Mouse (Mus musculus) right cerebral cortex, postnatal 36 days (tissue): Measurements from ENCODE around the gene Vmn1r185.
"Not testable (repeated sequence)": the region's sequence is repeated elsewhere in the genome, so short reads cannot be mapped to it uniquely, and the experiment has no call there.

ENCODE experiments used
- DNase-seq, 2 experiments: peaks; one replicate each; pipeline ENCODE4 v3.0.0; 2022; ENCODE audit warnings: low spot score in 2 of 2, mixed read lengths in 1 of 2

Vmn1r185 gene

DNA sequence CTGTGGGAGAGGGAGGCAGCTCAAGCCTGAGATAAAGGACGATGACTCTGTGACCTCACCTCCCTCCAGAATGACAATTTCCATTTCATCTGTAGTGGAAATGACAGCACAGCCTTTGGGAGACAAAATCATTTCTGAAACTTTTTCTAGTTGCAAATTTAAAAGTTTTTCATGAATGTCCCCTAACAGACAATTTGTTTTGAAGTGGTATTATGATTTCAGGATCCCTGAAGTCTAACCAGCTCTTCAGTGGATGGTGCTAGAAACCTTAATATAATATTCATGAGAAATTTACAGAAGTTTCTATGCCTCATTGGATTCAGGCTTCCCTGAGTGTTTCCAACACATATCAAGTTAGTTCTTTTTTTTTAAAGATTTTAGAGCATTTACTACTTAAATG is at the start of gene Vmn1r185:
Vmn1r185 (minus strand) TSS at position 101 of the 400 bp plus-strand sequence.
- DNase-seq: not testable (repeated sequence)

DNA sequence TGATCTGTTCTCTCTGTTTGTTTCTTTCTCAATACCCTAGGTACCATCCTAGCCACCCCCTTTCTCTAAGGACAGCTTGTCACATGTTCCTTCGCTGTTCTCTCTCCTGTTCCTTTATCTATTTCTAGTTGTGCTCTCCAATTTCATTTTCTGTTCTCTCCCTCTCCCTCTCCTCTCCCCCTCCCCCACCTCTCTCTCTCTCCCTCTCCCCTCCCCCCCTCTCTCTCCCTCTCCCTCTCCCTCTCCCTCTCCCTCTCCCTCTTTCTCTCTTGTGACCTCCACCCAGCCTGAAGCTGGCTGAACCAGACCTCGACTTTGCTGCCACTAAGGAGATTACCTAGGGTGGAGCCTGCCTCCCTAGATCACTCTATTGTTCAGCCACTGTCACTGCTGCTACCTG is 49.2 kb upstream of the Vmn1r185 start:
- not testable (repeated sequence) for DNase-seq

DNA sequence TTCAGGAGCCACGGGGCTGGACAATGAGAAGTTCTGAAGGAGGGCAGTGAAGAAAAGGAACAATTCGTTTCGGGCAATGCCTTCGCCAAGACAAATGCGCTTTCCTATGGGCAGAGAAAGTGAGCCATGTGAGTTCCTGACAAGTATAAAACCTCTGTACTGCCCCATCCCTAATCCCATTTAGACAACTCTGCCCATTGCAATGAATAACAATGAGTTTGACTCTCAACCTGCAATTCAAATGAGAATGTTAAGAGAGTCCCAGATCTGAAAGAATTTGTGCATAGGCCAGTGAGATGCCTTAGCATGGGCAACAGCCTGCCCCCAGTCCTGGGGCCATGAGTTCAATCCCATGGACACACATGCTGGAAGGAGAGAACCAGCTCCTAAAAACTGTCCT is 47.7 kb upstream of the Vmn1r185 start:
- DNase-seq: no peak

DNA sequence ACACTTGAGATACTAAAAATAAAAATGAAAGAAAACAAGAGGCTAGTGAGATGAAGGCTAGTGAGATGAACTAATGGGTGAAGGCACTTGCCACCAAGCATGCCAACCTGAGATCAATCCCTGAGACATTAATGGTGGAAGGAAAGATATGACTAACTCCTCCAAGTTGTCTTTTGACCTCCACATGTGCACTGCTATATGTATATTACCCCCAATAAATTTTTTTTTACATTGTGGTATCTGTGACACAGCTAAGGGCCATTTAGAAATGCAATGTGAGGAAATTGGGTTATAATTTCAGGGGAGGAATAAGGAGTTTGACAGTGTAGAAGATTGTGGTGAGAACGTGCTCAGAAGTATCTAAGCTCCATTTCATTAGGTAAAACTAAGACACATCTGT is 28.5 kb downstream of the Vmn1r185 start:
- no peak for DNase-seq

DNA sequence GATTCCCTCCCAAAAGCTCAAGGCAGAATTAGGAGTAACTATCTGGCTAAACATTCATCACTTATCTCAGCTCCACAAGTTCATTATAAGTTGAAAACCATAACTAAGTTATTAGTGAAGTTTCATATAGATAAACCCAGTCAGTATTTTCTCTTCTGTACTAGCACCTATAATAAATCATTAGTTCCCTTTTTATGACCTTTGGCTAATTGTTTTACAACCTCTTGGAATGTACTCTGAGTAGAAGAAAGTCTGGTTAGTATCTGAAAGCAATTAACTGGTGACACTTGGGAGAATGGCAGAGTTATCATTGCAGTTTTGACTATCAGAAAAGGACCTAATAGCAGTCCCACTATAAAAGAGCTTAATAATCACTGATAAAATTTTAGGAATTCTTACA is 29.2 kb downstream of the Vmn1r185 start:
- DNase-seq: no peak
